Mouse (Mus musculus) liver, adult 2 months (tissue): ENCODE data around the gene Klhl35. TPM values are rescaled to one million over a fixed set of nuclear protein-coding genes. Genes with fewer than 3 reads are reported as not detected.

Source experiments
- DNase-seq: peaks from one replicate; pipeline ENCODE4 v3.0.0-alpha.2; 2011; ENCODE audit warnings: low read depth, low spot score; ENCODE audit errors: extremely low read depth
- H3K27ac ChIP-seq: fragments of 200-500 bp; replicated peaks from 2 replicates; pipeline ENCODE4 v1.5.1; 2012; ENCODE audit warnings: low read depth, mild to moderate bottlenecking, control low read depth, inconsistent platforms, low read length; ENCODE audit not compliant: insufficient read depth
- H3K27me3 ChIP-seq: fragments of 200-500 bp; 2 replicates; pipeline ENCODE4 v1.6.1; 2012; ENCODE audit warnings: mild to moderate bottlenecking, moderate library complexity, low read length, inconsistent platforms; ENCODE audit not compliant: control insufficient read depth, insufficient read depth
- H3K36me3 ChIP-seq: fragments of 200-500 bp; 2 replicates; pipeline ENCODE4 v1.6.1; 2012; ENCODE audit warnings: low read length, inconsistent platforms; ENCODE audit not compliant: control insufficient read depth, insufficient read depth
- H3K4me1 ChIP-seq: fragments of 200-500 bp; 2 replicates; pipeline ENCODE4 v1.6.1; 2011; ENCODE audit warnings: low read length; ENCODE audit not compliant: control insufficient read depth, insufficient read depth
- H3K4me3 ChIP-seq: fragments of 200-500 bp; 2 replicates; pipeline ENCODE4 v1.5.1; 2011; ENCODE audit warnings: low read depth, mild to moderate bottlenecking, control low read depth, low read length, moderate library complexity; ENCODE audit not compliant: insufficient read depth
- H3K79me2 ChIP-seq: fragments of 200-500 bp; 2 replicates; pipeline ENCODE4 v1.6.1; 2012; ENCODE audit warnings: inconsistent platforms, mild to moderate bottlenecking, low read length, moderate library complexity; ENCODE audit not compliant: control insufficient read depth, insufficient read depth
- H3K9ac ChIP-seq: fragments of 200-500 bp; 2 replicates; pipeline ENCODE4 v1.6.1; 2012; ENCODE audit warnings: low read depth, mild to moderate bottlenecking, control low read depth, inconsistent platforms, low read length
- CTCF ChIP-seq: fragments of 200-500 bp; IDR thresholded peaks from 2 replicates; pipeline ENCODE4 v1.5.1; 2011; ENCODE audit warnings: low read depth, low read length, control low read depth
- POLR2A ChIP-seq: fragments of 200-500 bp; IDR thresholded peaks from 2 replicates; pipeline ENCODE4 v1.6.1; 2011; ENCODE audit warnings: low read length, control low read depth; ENCODE audit not compliant: insufficient read depth; ENCODE audit errors: extremely low read depth
- WGBS: fragments of 180-500 bp; shearing (Covaris S2); methylation state at CpG from one replicate; pipeline ENCODE4 v1.1.7; 2018; 5-methylcytosine and 5-hydroxymethylcytosine counted together
- polyA plus RNA-seq: library from polyadenylated mRNA; depleted of rRNA; stranded (reverse); fragments of >200 nt; gene quantifications from 2 replicates; pipeline ENCODE4 v1.2.3, GENCODE M21; 2012
- total RNA-seq: library from RNA; depleted of rRNA; stranded (reverse); fragments of >200 nt; gene quantifications from 2 replicates; pipeline ENCODE4 v1.2.3, GENCODE M21; 2014

The Klhl35 gene
- total and polyA plus RNA-seq, 2 experiments: 0.11 TPM; not detected in 1

GRCm38 (mm10) chr7:99427987-99428386, 37.8 kb upstream of the Klhl35 start:
- no peaks in the 10 kb centered on the region for H3K79me2 ChIP-seq
- H3K27ac ChIP-seq: no peak overlapping the region
- no peak for DNase-seq
- whole genome bisulfite sequencing: 96% methylated on average over 3 of the region's 3 CpGs
- no peaks in the 10 kb centered on the region for H3K27me3 ChIP-seq
- H3K4me1 ChIP-seq: no peaks in the 10 kb centered on the region
- TF ChIP-seq CTCF: no peak
- no peak for TF ChIP-seq POLR2A
- no peak overlapping the region for H3K4me3 ChIP-seq
- H3K36me3 ChIP-seq: no peaks in the 10 kb centered on the region
- H3K9ac ChIP-seq: no peak overlapping the region

DNA sequence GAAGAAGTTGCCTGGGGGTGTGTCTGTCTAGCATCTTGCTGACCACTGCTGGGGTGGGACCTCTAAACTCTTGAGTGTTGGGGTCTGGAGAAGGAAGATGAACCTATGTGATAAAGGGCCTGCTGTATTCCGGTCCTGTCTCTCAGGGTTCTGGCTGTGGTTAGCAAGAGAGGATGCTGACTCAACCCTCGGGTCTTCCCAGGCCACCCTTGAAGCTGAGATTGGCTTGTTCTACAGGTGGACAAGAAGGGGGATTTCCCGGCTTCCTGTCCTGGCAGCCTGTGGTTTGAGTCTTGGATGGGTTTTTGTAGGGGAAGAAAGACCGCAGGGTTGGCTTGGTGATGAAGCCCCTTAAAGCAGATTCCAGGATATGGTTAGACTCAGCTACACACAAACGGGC, 37.0 kb upstream of the Klhl35 start:
- 75% methylated on average over 5 of the region's 5 CpGs for WGBS

DNA sequence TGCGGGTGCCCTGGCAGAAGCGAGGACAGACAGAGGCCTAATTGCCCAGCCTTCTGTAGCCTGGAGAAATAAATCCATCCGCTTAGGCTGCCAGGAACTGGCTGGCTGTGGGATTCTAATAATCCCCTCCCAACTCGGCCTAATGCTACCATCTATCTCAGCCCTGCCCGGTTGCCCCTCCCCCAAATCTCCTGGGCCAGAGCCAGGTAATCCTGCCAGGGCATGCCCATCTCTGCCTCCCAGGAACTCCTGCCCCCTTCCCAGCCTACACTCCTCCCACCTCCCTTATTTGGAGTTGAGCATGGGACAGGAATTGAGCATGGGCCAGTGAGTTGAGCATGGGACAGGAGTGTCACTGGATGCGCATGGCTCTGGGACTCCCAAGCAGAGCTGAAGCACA, 36.0 kb upstream of the Klhl35 start:
- Histone ChIP-seq H3K9ac (no peak overlapping the region), H3K27me3 (no peaks in the 10 kb centered on the region), H3K4me1 (no peaks in the 10 kb centered on the region), H3K27ac (no peak overlapping the region), H3K4me3 (no peak overlapping the region), H3K36me3 (no peaks in the 10 kb centered on the region), H3K79me2 (no peaks in the 10 kb centered on the region)
- 82% methylated on average over 6 of the region's 6 CpGs for WGBS
- no peak for DNase-seq
- TF ChIP-seq POLR2A: no peak
- TF ChIP-seq CTCF: no peak

More for the DNA sequence above, 37.0 kb upstream of the Klhl35 start:
- Histone ChIP-seq H3K36me3 (no peaks in the 10 kb centered on the region), H3K4me1 (no peaks in the 10 kb centered on the region), H3K9ac (no peak overlapping the region), H3K4me3 (no peak overlapping the region), H3K79me2 (no peaks in the 10 kb centered on the region), H3K27me3 (no peaks in the 10 kb centered on the region), H3K27ac (no peak overlapping the region)
- no peak for DNase-seq
- TF ChIP-seq CTCF (no peak), POLR2A (no peak)

- TF ChIP-seq POLR2A (no peak), CTCF (no peak)
- Histone ChIP-seq H3K4me3 (no peak overlapping the region), H3K79me2 (no peaks in the 10 kb centered on the region), H3K9ac (no peak overlapping the region), H3K27me3 (no peaks in the 10 kb centered on the region), H3K4me1 (no peaks in the 10 kb centered on the region), H3K36me3 (no peaks in the 10 kb centered on the region), H3K27ac (no peak overlapping the region)
- DNase-seq: no peak
- WGBS: 86% methylated on average over 11 of the region's 11 CpGs
Observed at GRCm38 (mm10) chr7:99430246-99430645, 35.6 kb upstream of the Klhl35 start.

- H3K4me1 ChIP-seq: no peaks in the 10 kb centered on the region
- DNase-seq: no peak
Observed at GRCm38 (mm10) chr7:99432248-99432647, 33.6 kb upstream of the Klhl35 start.

DNA sequence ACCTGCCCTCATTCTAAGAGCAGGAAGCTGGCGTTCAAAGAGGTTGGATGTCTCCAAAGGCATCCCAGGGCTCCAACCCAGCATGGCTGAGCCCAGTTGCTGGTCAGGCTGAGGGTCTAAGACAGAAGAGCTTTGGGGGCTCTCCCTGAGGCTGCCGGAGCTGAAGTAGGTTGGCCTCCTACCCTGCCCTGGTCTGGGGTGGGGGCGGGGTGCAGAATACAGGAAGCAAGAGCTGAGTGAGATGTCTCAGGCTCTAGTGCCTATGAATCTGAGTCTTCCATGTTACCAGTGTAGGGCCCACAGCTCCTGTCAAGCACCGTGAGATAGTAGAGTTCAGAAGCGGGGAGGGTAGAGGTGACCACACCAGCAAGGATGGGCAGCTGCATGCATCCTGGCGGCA, 32.9 kb upstream of the Klhl35 start:
- no peak for DNase-seq
- 90% methylated on average over 6 of the region's 6 CpGs for WGBS
- Histone ChIP-seq H3K27ac (no peak overlapping the region), H3K79me2 (no peaks in the 10 kb centered on the region), H3K4me3 (no peak overlapping the region), H3K9ac (no peak overlapping the region), H3K4me1 (no peaks in the 10 kb centered on the region), H3K36me3 (no peaks in the 10 kb centered on the region), H3K27me3 (no peaks in the 10 kb centered on the region)
- no peak for TF ChIP-seq CTCF
- no peak for TF ChIP-seq POLR2A

More at GRCm38 (mm10) chr7:99432248-99432647, 33.6 kb upstream of the Klhl35 start:
- Histone ChIP-seq H3K4me3 (no peak overlapping the region), H3K27me3 (no peaks in the 10 kb centered on the region), H3K36me3 (no peaks in the 10 kb centered on the region), H3K79me2 (no peaks in the 10 kb centered on the region), H3K9ac (no peak overlapping the region), H3K27ac (no peak overlapping the region)
- 91% methylated on average over 14 of the region's 14 CpGs for WGBS
- TF ChIP-seq POLR2A (no peak), CTCF (no peak)
